Mouse (Mus musculus): ENCODE measurements around the gene Rsad1. TPM values are rescaled to one million over a fixed set of nuclear protein-coding genes. Genes with fewer than 3 reads are reported as not detected.

The Rsad1 gene
- total RNA-seq, 2 experiments from 2014 or later: 12.3 to 13.0 TPM

Other genes with a start within 250 kb of the Rsad1 start
- gene Luc7l3, start 227.3 kb downstream of the Rsad1 start, total RNA-seq (2021): 10 to 100 TPM; 47.8 to 50.4 TPM
- gene Ankrd40, start 221.3 kb downstream of the Rsad1 start, total RNA-seq (2021): 100 to 1,000 TPM; 178 to 183 TPM
- 1 to 10 TPM; 1.6 to 1.8 TPM for gene Abcc3, start 156.3 kb downstream of the Rsad1 start, total RNA-seq (2021)
- gene Cacna1g, start 75.1 kb downstream of the Rsad1 start, total RNA-seq (2021): 10 to 100 TPM; 48.7 to 52.8 TPM
- gene Spata20, start 63.1 kb downstream of the Rsad1 start, total RNA-seq (2021): 1 to 10 TPM in 1 of 2 experiments, under 1 TPM in 1; 0.61 to 1.5 TPM
- 10 to 100 TPM; 31.3 to 34.3 TPM for gene Epn3, start 49.3 kb downstream of the Rsad1 start, total RNA-seq (2021)
- 1 to 10 TPM; 5.9 to 6.3 TPM for gene Mycbpap, start 27.5 kb downstream of the Rsad1 start, total RNA-seq (2021)
- under 1 TPM; 0.61 to 0.62 TPM for gene Chad, start 15.8 kb upstream of the Rsad1 start, total RNA-seq (2021)
- 10 to 100 TPM; 29.8 to 30.4 TPM for gene Acsf2, start 52.6 kb upstream of the Rsad1 start, total RNA-seq (2021)
- 10 to 100 TPM; 85.0 to 91.8 TPM for gene Lrrc59, start 80.5 kb upstream of the Rsad1 start, total RNA-seq (2021)
- 10 to 100 TPM; 72.9 to 78.9 TPM for gene Mrpl27, start 104.5 kb upstream of the Rsad1 start, total RNA-seq (2021)
- gene Eme1, start 104.7 kb upstream of the Rsad1 start, total RNA-seq (2021): 1 to 10 TPM; 4.2 to 5.1 TPM
- 10 to 100 TPM; 17.9 to 20.4 TPM for gene Xylt2, start 128.3 kb upstream of the Rsad1 start, total RNA-seq (2021)
- gene Gm11541, start 155.2 kb upstream of the Rsad1 start, total RNA-seq (2021): not detected
- 1 to 10 TPM in 1 of 2 experiments, under 1 TPM in 1; 0.97 to 1.4 TPM for gene Cdc34b, start 192.5 kb upstream of the Rsad1 start, total RNA-seq (2021)
- not detected for gene Tmem92, start 233.4 kb upstream of the Rsad1 start, total RNA-seq (2021)

Measured in heart, postnatal 4 days (tissue).